Mouse (Mus musculus) spleen, adult 2 months (tissue): Measurements from ENCODE around the gene Olfr615. TPM values are rescaled to one million over a fixed set of nuclear protein-coding genes. Genes with fewer than 3 reads are reported as not detected.
"Not testable (repeated sequence)": the region's sequence is repeated elsewhere in the genome, so short reads cannot be mapped to it uniquely, and the experiment has no call there.

Experiments used
- DNase-seq, 2 experiments: peaks; one replicate each; pipeline versions ENCODE4 v3.0.0 to v3.0.0-alpha.2; 2012 to 2021; ENCODE audit warnings: low spot score in 2 of 2, low read depth in 1 of 2
- H3K27ac ChIP-seq: fragments of 200-500 bp; 2 replicates; pipeline ENCODE4 v1.5.1; 2012; ENCODE audit warnings: low read length, inconsistent platforms; ENCODE audit not compliant: insufficient read depth
- H3K27me3 ChIP-seq: fragments of 200-500 bp; 2 replicates; pipeline ENCODE4 v1.6.1; 2012; ENCODE audit warnings: mild to moderate bottlenecking, moderate library complexity, low read length, inconsistent platforms; ENCODE audit not compliant: control insufficient read depth, insufficient read depth
- H3K36me3 ChIP-seq: fragments of 200-500 bp; 2 replicates; pipeline ENCODE4 v1.6.1; 2012; ENCODE audit warnings: mild to moderate bottlenecking, low read length, inconsistent platforms; ENCODE audit not compliant: control insufficient read depth, insufficient read depth
- H3K4me1 ChIP-seq: fragments of 200-500 bp; 2 replicates; pipeline ENCODE4 v1.6.1; 2011; ENCODE audit warnings: inconsistent platforms; ENCODE audit not compliant: control insufficient read depth, insufficient read depth, insufficient read length
- H3K4me3 ChIP-seq: fragments of 200-500 bp; 2 replicates; pipeline ENCODE4 v1.5.1; 2011; ENCODE audit warnings: mild to moderate bottlenecking, inconsistent platforms; ENCODE audit not compliant: insufficient read depth, insufficient read length; ENCODE audit errors: extremely low read depth
- CTCF ChIP-seq: fragments of 200-500 bp; IDR thresholded peaks from 2 replicates; pipeline ENCODE4 v1.5.1; 2011; ENCODE audit warnings: mild to moderate bottlenecking, inconsistent platforms; ENCODE audit not compliant: insufficient read depth, insufficient read length, insufficient replicate concordance; ENCODE audit errors: extremely low read depth
- POLR2A ChIP-seq: fragments of 200-500 bp; IDR thresholded peaks from 2 replicates; pipeline ENCODE4 v1.6.1; 2011; ENCODE audit warnings: low read depth, low read length, inconsistent platforms
- WGBS: fragments of 180-500 bp; shearing (Covaris S2); methylation state at CpG from one replicate; pipeline ENCODE4 v1.1.7; 2018; 5-methylcytosine and 5-hydroxymethylcytosine counted together
- polyA plus RNA-seq: library from polyadenylated mRNA; depleted of rRNA; stranded (reverse); fragments of >200 nt; gene quantifications from 2 replicates; pipeline ENCODE4 v1.2.3, GENCODE M21; 2012; rRNA removed

Gene Olfr615
- not detected in 2 replicates for polyA plus RNA-seq

GRCm38 (mm10) chr7:103555779-103556178 is at the start of gene Olfr615:
Gene Olfr615 (plus strand): TSS chr7:103556079.
- no peak for DNase-seq
- WGBS: 88% methylated on average over 2 of the region's 2 CpGs

DNA sequence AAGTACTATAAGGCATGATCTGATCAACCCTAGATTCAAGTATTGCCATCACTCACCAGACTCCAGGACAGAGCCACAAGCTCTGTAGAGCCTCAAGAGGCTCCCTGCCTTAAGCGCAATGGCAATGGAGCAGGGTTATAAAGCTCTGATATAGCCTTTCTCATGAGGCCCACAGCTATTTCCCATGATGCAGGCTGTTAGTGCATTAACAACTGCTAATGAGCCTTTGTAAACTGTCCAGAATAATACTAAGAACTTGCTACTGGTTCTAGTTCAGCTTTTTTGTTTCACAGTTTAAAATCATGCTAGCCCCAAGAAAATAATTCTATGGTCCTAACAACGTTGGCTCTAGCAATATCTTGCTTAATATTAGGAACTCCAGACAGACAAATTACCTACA is 43.9 kb upstream of the Olfr615 start, which contains the start of gene Olfr610:
Olfr610 (minus strand) TSS at position 101 of the 400 bp plus-strand sequence.
- Histone ChIP-seq H3K27ac (no peak within 1 kb of the TSS), H3K36me3 (no peaks in the 10 kb centered on the region), H3K27me3 (no peaks in the 10 kb centered on the region), H3K4me1 (no peaks in the 10 kb centered on the region), H3K4me3 (no peak within 1 kb of the TSS)
- DNase-seq: no peak
- TF ChIP-seq POLR2A: no peak
- TF ChIP-seq CTCF: no peak
- 89% methylated on average over 2 of the region's 2 CpGs for WGBS

More at GRCm38 (mm10) chr7:103555779-103556178, at the start of gene Olfr615:
- no peak for TF ChIP-seq POLR2A
- no peaks in the 10 kb centered on the region for H3K4me1 ChIP-seq
- H3K27me3 ChIP-seq: no peaks in the 10 kb centered on the region
- no peak within 1 kb of the TSS for H3K27ac ChIP-seq
- no peak within 1 kb of the TSS for H3K4me3 ChIP-seq
- no peaks in the 10 kb centered on the region for H3K36me3 ChIP-seq

- not testable (repeated sequence) for H3K36me3 ChIP-seq, DNase-seq, H3K4me1 ChIP-seq, H3K4me3 ChIP-seq, H3K27ac ChIP-seq, H3K27me3 ChIP-seq
- 56% methylated on average over 1 of the region's 1 CpGs for WGBS
These were observed 35.1 kb upstream of the Olfr615 start, which contains the start of gene Olfr611 for GRCm38 (mm10) chr7:103520746-103521145. Gene Olfr611 (minus strand): TSS chr7:103520846.

- not testable (repeated sequence) for H3K36me3 ChIP-seq, H3K4me3 ChIP-seq, H3K27ac ChIP-seq, DNase-seq, H3K27me3 ChIP-seq, H3K4me1 ChIP-seq
- WGBS: 84% methylated on average over 2 of the region's 2 CpGs
These were observed 13.3 kb upstream of the Olfr615 start, which contains the start of gene Olfr612 for GRCm38 (mm10) chr7:103542617-103543016. Gene Olfr612 (minus strand): TSS chr7:103542717.

GRCm38 (mm10) chr7:103547774-103548173 is 8.1 kb upstream of the Olfr615 start, which contains the start of gene Olfr613:
Gene Olfr613 (plus strand): TSS chr7:103548074.
- no peak for DNase-seq

GRCm38 (mm10) chr7:103569043-103569442 is 13.2 kb downstream of the Olfr615 start, which contains the start of gene Olfr616:
Gene Olfr616 (minus strand): TSS chr7:103569143.
- TF ChIP-seq POLR2A (no peak), CTCF (no peak)
- no peak for DNase-seq
- 78% methylated on average over 3 of the region's 3 CpGs for WGBS

More at GRCm38 (mm10) chr7:103547774-103548173, 8.1 kb upstream of the Olfr615 start, which contains the start of gene Olfr613:
- Histone ChIP-seq H3K27me3 (no peaks in the 10 kb centered on the region), H3K27ac (no peak within 1 kb of the TSS), H3K4me3 (no peak within 1 kb of the TSS), H3K36me3 (no peaks in the 10 kb centered on the region), H3K4me1 (no peaks in the 10 kb centered on the region)
- WGBS: 44% methylated on average over 2 of the region's 2 CpGs
- TF ChIP-seq CTCF (no peak), POLR2A (no peak)

DNA sequence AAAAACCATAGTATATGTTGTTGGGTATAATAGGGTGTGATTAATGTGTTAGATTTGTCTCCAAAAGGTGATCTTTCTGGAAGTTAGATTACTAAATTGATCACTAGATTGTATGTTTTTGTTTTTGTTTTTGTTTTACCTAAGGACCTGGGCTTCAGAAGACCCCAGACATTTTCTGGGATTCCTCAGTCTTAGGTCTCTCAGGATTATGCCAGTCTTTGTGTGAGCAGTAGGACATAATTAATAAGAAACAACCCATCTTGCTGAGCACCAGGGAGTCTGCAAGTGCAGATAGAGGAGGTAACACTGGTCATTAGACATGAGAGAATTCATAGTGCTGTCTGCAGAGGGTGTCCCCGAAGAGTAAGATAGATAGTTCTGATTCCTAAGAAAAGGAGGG is 16.9 kb downstream of the Olfr615 start, which contains the start of gene Olfr617:
Olfr617 (plus strand) TSS at position 301 of the 400 bp plus-strand sequence.
- no peaks in the 10 kb centered on the region for H3K36me3 ChIP-seq
- TF ChIP-seq POLR2A: no peak
- TF ChIP-seq CTCF: no peak
- no peak within 1 kb of the TSS for H3K27ac ChIP-seq
- DNase-seq: no peak
- 81% methylated on average over 1 of the region's 1 CpGs for WGBS
- H3K4me3 ChIP-seq: no peak within 1 kb of the TSS
- H3K27me3 ChIP-seq: no peaks in the 10 kb centered on the region
- no peaks in the 10 kb centered on the region for H3K4me1 ChIP-seq

More at GRCm38 (mm10) chr7:103569043-103569442, 13.2 kb downstream of the Olfr615 start, which contains the start of gene Olfr616:
- Histone ChIP-seq H3K36me3 (no peaks in the 10 kb centered on the region), H3K27ac (no peak within 1 kb of the TSS), H3K4me3 (no peak within 1 kb of the TSS), H3K27me3 (no peaks in the 10 kb centered on the region), H3K4me1 (no peaks in the 10 kb centered on the region)
